Comparison of ENCODE assay signal across 22 mouse cellular contexts in genomic region chr7:81061936-81062335, GRCm38 (mm10). TPM values are rescaled to one million over a fixed set of nuclear protein-coding genes. Genes with fewer than 3 reads are reported as not detected.
DNase-seq lines count a peak whose midpoint lies in the region; ATAC-seq and TF ChIP-seq lines count a peak whose summit lies in the region.
"Had no signal": no experiment of that assay in that cellular context is flagged by ENCODE, and none has a peak within 500 bp of the region (broad histone marks: within the 10 kb centered on the region; RNA-seq: fewer than 3 reads in every experiment).

No protein-coding gene starts in this region.

- H3K4me1 ChIP-seq in heart, postnatal 0 days (ENCODE audit: control insufficient read depth, insufficient read depth) = peaks cover 23% of the 10 kb centered on the region
- peaks cover 67% of the 10 kb centered on the region for H3K4me1 ChIP-seq in heart, embryonic 12.5 days (replicated peaks)
- H3K4me1 ChIP-seq in CH12.LX (ENCODE audit: control insufficient read depth in 1 of 2, insufficient read depth in 2 of 2) = peaks cover 0 to 6% of the 10 kb centered on the region in 2 experiments; a peak in 2 of 4 replicates
- H3K4me1 ChIP-seq: midbrain, embryonic 12.5 days had no signal

- no peak overlapping the region for H3K4me2 ChIP-seq in heart, postnatal 0 days (ENCODE audit: low read depth, low read length)
- H3K4me2 ChIP-seq in heart, embryonic 12.5 days = no peak overlapping the region
- H3K4me2 ChIP-seq in CH12.LX (ENCODE audit: insufficient read depth, low read depth, poor library complexity, severe bottlenecking) = 0 out of 2 replicates have a peak overlapping the region, but pooled peaks have one; percentile 30
- H3K4me2 ChIP-seq: embryonic facial prominence, embryonic 13.5 days; hindbrain, embryonic 13.5 days; intestine, embryonic 15.5 days; limb, embryonic 12.5 days; liver, embryonic 13.5 days; lung, embryonic 15.5 days; midbrain, embryonic 12.5 days had no signal

- WGBS in heart, postnatal 0 days = 76% methylated on average over 11 of the region's 11 CpGs
- 84% methylated on average over 11 of the region's 11 CpGs for WGBS in heart, embryonic 12.5 days

- no peak overlapping the region for H3K4me3 ChIP-seq in heart, postnatal 0 days (ENCODE audit: low read depth, low read length)
- no peak overlapping the region for H3K4me3 ChIP-seq in heart, embryonic 12.5 days
- H3K4me3 ChIP-seq in CH12.LX (replicated peaks in 1 of 3; ENCODE audit: low read depth in 2 of 3, low read length in 2 of 3, poor library complexity in 1 of 3) = no peak overlapping the region
- H3K4me3 ChIP-seq: embryonic facial prominence, embryonic 13.5 days; hindbrain, embryonic 13.5 days; intestine, embryonic 15.5 days; layer of hippocampus, adult 2 months; limb, embryonic 12.5 days; liver, embryonic 13.5 days; lung, embryonic 15.5 days; midbrain, embryonic 12.5 days had no signal

- peak; percentile 26 to 67 for DNase-seq in adrenal gland, adult (ENCODE audit: inconsistent age in 2 of 2, low spot score in 1 of 2)
- no peak for DNase-seq in adrenal gland, adult 18-20 months (ENCODE audit: low spot score in 2 of 2)
- peak; percentile 2 for DNase-seq in heart, postnatal 0 days (ENCODE audit: low spot score)
- DNase-seq in CH12.LX (ENCODE audit: extremely low read depth) = no peak
- peak; percentile 44 for DNase-seq in kidney, postnatal 10 days
- no peak for DNase-seq in cerebellum, adult 11 months
- DNase-seq: cerebellum, adult 18-20 months; heart, postnatal 14 days; liver, embryonic 13.5 days had no signal

- no peak for TF ChIP-seq CTCF in heart, postnatal 0 days (IDR thresholded peaks at IDR 0.05; ENCODE audit: low read depth)
- no peak for TF ChIP-seq CTCF in CH12.LX (conservative IDR thresholded peaks at IDR 0.05 in 1 of 2, IDR thresholded peaks at IDR 0.05 in 1 of 2; ENCODE audit: low read depth in 2 of 2, low read length in 2 of 2)

- no peak for ATAC-seq in heart, postnatal 0 days (ENCODE audit: insufficient read depth, low read depth)
- no peak for ATAC-seq in heart, embryonic 12.5 days (ENCODE audit: insufficient number of reproducible peaks, low FRiP score)
- no peak for ATAC-seq in inflammation-experienced regulatory T-cells, adult 6 months
- ATAC-seq: CD4-positive, CD25-positive, alpha-beta regulatory T cell, adult 4 months; forebrain, embryonic 16.5 days; intestine, embryonic 15.5 days had no signal

- no peaks in the 10 kb centered on the region for H3K79me2 ChIP-seq in CH12.LX (replicated peaks; ENCODE audit: control insufficient read depth, extremely low read depth, insufficient read depth, poor library complexity, severe bottlenecking)

- H3K27me3 ChIP-seq in heart, postnatal 0 days (ENCODE audit: control insufficient read depth, insufficient read depth, low read length) = no peaks in the 10 kb centered on the region
- no peaks in the 10 kb centered on the region for H3K27me3 ChIP-seq in heart, embryonic 12.5 days (replicated peaks)
- peaks cover 9% of the 10 kb centered on the region for H3K27me3 ChIP-seq in CH12.LX (replicated peaks)
- H3K27me3 ChIP-seq: hindbrain, embryonic 13.5 days; intestine, embryonic 15.5 days; liver, embryonic 13.5 days; lung, embryonic 15.5 days; midbrain, embryonic 12.5 days had no signal

- TF ChIP-seq RAD21 in CH12.LX (IDR thresholded peaks at IDR 0.05; ENCODE audit: low read depth, low read length) = no peak

- in situ Hi-C loops in CH12.LX (cut with MboI; ENCODE audit: low pct_ligation_motif_present, low pct_unique_long_range_greater_than_20kb, low sequenced_read_pairs) = loop anchor here (25.0 kb wide), 1 partner anchor 325 kb away; no protein-coding TSS in a partner anchor

- H3K27ac ChIP-seq in heart, postnatal 0 days (ENCODE audit: low read depth) = no peak overlapping the region
- no peak overlapping the region for H3K27ac ChIP-seq in heart, embryonic 12.5 days (ENCODE audit: poor library complexity, severe bottlenecking)
- H3K27ac ChIP-seq in CH12.LX (ENCODE audit: insufficient read depth, low read depth) = no peak overlapping the region
- H3K27ac ChIP-seq: embryonic facial prominence, embryonic 13.5 days; hindbrain, embryonic 13.5 days; intestine, embryonic 15.5 days; layer of hippocampus, adult 2 months; limb, embryonic 12.5 days; liver, embryonic 13.5 days; lung, embryonic 15.5 days; macrophage; midbrain, embryonic 12.5 days had no signal

- no peak for TF ChIP-seq EP300 in heart, postnatal 0 days (IDR thresholded peaks at IDR 0.05; ENCODE audit: low read depth)
- TF ChIP-seq EP300 in CH12.LX (IDR thresholded peaks at IDR 0.05; ENCODE audit: low read length) = no peak

- no peaks in the 10 kb centered on the region for H3K9me3 ChIP-seq in heart, postnatal 0 days (replicated peaks; ENCODE audit: control insufficient read depth, low read length)
- H3K9me3 ChIP-seq in heart, embryonic 12.5 days (replicated peaks) = no peaks in the 10 kb centered on the region; the same call in 1 of the 2 replicates
- no peaks in the 10 kb centered on the region for H3K9me3 ChIP-seq in CH12.LX (replicated peaks; ENCODE audit: low read length)
- H3K9me3 ChIP-seq: embryonic facial prominence, embryonic 13.5 days; hindbrain, embryonic 13.5 days; intestine, embryonic 15.5 days; limb, embryonic 12.5 days; liver, embryonic 13.5 days; lung, embryonic 15.5 days had no signal

- peaks cover 19% of the 10 kb centered on the region; the same call in 1 of the 2 replicates for H3K36me3 ChIP-seq in heart, postnatal 0 days (replicated peaks; ENCODE audit: control insufficient read depth, insufficient read depth, low read length)
- H3K36me3 ChIP-seq in heart, embryonic 12.5 days = peaks cover 41% of the 10 kb centered on the region
- H3K36me3 ChIP-seq in CH12.LX (replicated peaks in 1 of 2; ENCODE audit: control insufficient read depth in 1 of 2, insufficient read depth in 1 of 2, low read length in 1 of 2) = no peaks in the 10 kb centered on the region
- H3K36me3 ChIP-seq: embryonic facial prominence, embryonic 13.5 days; hindbrain, embryonic 13.5 days; intestine, embryonic 15.5 days; limb, embryonic 12.5 days; liver, embryonic 13.5 days; lung, embryonic 15.5 days; midbrain, embryonic 12.5 days had no signal

- dilution Hi-C loops in CH12.LX (cut with MboI; ENCODE audit: extremely low pct_ligation_motif_present, extremely low pct_unique_long_range_greater_than_20kb, low sequenced_read_pairs) = no loop called here

- TF ChIP-seq POLR2A in CH12.LX (IDR thresholded peaks at IDR 0.05; ENCODE audit: low read depth, low read length) = no peak

- no peak overlapping the region for H3K9ac ChIP-seq in heart, postnatal 0 days (replicated peaks; ENCODE audit: low read depth, low read length)
- H3K9ac ChIP-seq in heart, embryonic 12.5 days = no peak overlapping the region
- H3K9ac ChIP-seq in CH12.LX (ENCODE audit: insufficient read depth, low read depth) = no peak overlapping the region
- H3K9ac ChIP-seq: embryonic facial prominence, embryonic 13.5 days; hindbrain, embryonic 13.5 days; intestine, embryonic 15.5 days; limb, embryonic 12.5 days; liver, embryonic 13.5 days; lung, embryonic 15.5 days; midbrain, embryonic 12.5 days had no signal

TF ChIP-seq in CH12.LX, 34 proteins besides CTCF, POLR2A, EP300 and RAD21:
- no peak for TF ChIP-seq NELFE (IDR thresholded peaks at IDR 0.05; ENCODE audit: low read depth, low read length)
- TF ChIP-seq IRF4 (IDR thresholded peaks at IDR 0.05; ENCODE audit: low read depth, low read length) = no peak
- TF ChIP-seq MYC (IDR thresholded peaks at IDR 0.05; ENCODE audit: low read depth, low read length) = no peak
- TF ChIP-seq ZNF384 (IDR thresholded peaks at IDR 0.05; ENCODE audit: low read depth, low read length) = no peak
- no peak for TF ChIP-seq SMC3 (IDR thresholded peaks at IDR 0.05; ENCODE audit: low read depth, low read length)
- no peak for TF ChIP-seq SIN3A (IDR thresholded peaks at IDR 0.05; ENCODE audit: low read length)
- no peak for TF ChIP-seq E2F4 (IDR thresholded peaks at IDR 0.05; ENCODE audit: insufficient replicate concordance, low read depth, low read length)
- no peak for TF ChIP-seq POLR2AphosphoS2 (IDR thresholded peaks at IDR 0.05; ENCODE audit: low read depth, low read length)

RNA-seq across cellular contexts. Expression of gene Alpk3, which starts 4.5 kb away (rescaled TPM):
- total RNA-seq in adrenal gland, adult 18-20 months (2021) = under 1 TPM; 0.17 to 0.48 TPM
- 42.9 and 70.8 TPM in 2 replicates for total RNA-seq in heart, postnatal 0 days (2014; rRNA removed; ENCODE audit: low replicate concordance)
- polyA plus RNA-seq in heart, postnatal 0 days (2015; fragmentation: Nextera tagmentation; extraction: Ambion mirVana) = 18.3 and 19.1 TPM in 2 replicates
- polyA plus RNA-seq in heart, embryonic 12.5 days (2016; fragmentation: Nextera tagmentation; extraction: Ambion mirVana) = 30.2 and 30.4 TPM in 2 replicates
- total RNA-seq in CH12.LX (2012; rRNA removed) = 0.13 and 0.64 TPM in 2 replicates
- total RNA-seq in CH12.LX (2014; rRNA removed) = 0.08 and 0.13 TPM in 2 replicates
- polyA plus RNA-seq in CH12.LX (2012; ENCODE audit: insufficient read length, low read depth) = 1.1 and 1.6 TPM in 2 replicates
- polyA plus RNA-seq in inflammation-experienced regulatory T-cells, adult 6 months (2017; shearing (Covaris generic)) = under 1 TPM; 0.17 to 0.50 (median 0.24) TPM

RNA-seq across cellular contexts. Expression of gene Slc28a1, which starts 52.7 kb away (rescaled TPM):
- under 1 TPM in 1 of 2 experiments, not detected in 1; 0.10 TPM for total RNA-seq in adrenal gland, adult 18-20 months (2021)
- total RNA-seq in heart, postnatal 0 days (2014; rRNA removed; ENCODE audit: low replicate concordance) = not detected in 2 replicates
- polyA plus RNA-seq in heart, postnatal 0 days (2015; fragmentation: Nextera tagmentation; extraction: Ambion mirVana) = 0.04 and 0.05 TPM in 2 replicates
- polyA plus RNA-seq in heart, embryonic 12.5 days (2016; fragmentation: Nextera tagmentation; extraction: Ambion mirVana) = 0.14 and 0.26 TPM in 2 replicates
- 0.04 TPM in 1 of 2 replicates, not detected in the other for total RNA-seq in CH12.LX (2012; rRNA removed)
- not detected in 2 replicates for total RNA-seq in CH12.LX (2014; rRNA removed)
- 0.13 and 0.22 TPM in 2 replicates for polyA plus RNA-seq in CH12.LX (2012; ENCODE audit: insufficient read length, low read depth)
- not detected for polyA plus RNA-seq in inflammation-experienced regulatory T-cells, adult 6 months (2017; shearing (Covaris generic))
- total RNA-seq: layer of hippocampus, adult 2 months had no signal
- polyA plus RNA-seq: CD4-positive, CD25-positive, alpha-beta regulatory T cell, adult 4 months; embryonic facial prominence, embryonic 13.5 days; forebrain, embryonic 16.5 days; hindbrain, embryonic 13.5 days; limb, embryonic 12.5 days; lung, embryonic 15.5 days; macrophage; midbrain, embryonic 12.5 days; neural tube, embryonic 14.5 days had no signal

Comparison
In these comparisons a context has a peak if more than half of its experiments do, and no peak if none do; other contexts are left out.
1. DNase-seq: peak in adrenal gland, adult (2 of 2), heart, postnatal 0 days (single experiment) and kidney, postnatal 10 days (single experiment); none in adrenal gland, adult 18-20 months (0 of 2), CH12.LX (single experiment) and cerebellum, adult 11 months (single experiment).